ENCODE assay signal across 15 mouse cellular contexts in the genomic region with DNA sequence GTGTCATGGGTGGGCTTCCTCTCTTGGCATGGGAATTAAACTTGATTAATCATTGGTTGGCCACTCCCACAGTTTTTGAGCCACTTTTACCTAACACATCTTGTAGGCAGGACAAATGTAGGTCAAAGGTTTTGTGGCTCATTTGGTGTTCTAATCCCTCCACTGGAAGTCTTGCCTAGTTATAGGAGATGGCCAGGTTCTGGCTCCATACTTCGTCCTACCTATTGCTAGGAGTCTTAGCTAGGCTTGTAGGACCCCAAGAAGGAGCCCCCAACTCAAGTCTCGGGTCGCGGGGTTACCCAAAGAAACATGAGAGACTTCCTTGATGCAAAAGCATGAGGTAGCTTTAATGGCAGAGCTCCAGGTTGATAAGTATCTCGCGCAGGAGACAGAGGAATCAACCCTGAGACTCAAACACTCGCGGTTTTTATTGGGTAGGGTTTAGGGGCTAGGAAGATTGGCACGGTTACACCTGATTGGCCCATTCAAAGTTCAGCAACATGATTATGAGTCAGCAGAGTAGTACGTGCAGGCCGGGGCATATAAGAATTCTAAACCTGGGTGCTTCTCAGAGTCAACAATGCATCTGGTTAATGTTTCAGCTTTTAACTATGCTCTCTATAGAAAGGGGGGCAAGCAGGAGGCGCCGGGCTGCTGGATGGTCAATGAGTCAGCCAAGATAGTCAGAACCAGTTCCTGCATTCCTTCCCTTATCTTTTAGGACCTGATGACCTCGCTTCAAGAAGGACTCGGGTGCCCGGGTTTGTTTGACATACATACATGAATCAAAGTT. TPM values are rescaled to one million over a fixed set of nuclear protein-coding genes. Genes with fewer than 3 reads are reported as not detected.
DNase-seq lines count a peak whose midpoint lies in the region; ATAC-seq and TF ChIP-seq lines count a peak whose summit lies in the region.
"Not testable (repeated sequence)": the region's sequence is repeated elsewhere in the genome, so short reads cannot be mapped to it uniquely, and the experiment has no call there.
"Had no signal": no experiment of that assay in that cellular context is flagged by ENCODE, and none has a peak within 500 bp of the region (broad histone marks: within the 10 kb centered on the region; RNA-seq: fewer than 3 reads in every experiment).

No protein-coding gene starts in this region.

- not testable (repeated sequence) for H3K9me3 ChIP-seq in heart, embryonic 14.5 days (ENCODE audit: control insufficient read depth, low read length); hindbrain, embryonic 11.5 days (ENCODE audit: control insufficient read depth, low read length); intestine, postnatal 0 days (ENCODE audit: control insufficient read depth); kidney, postnatal 0 days (replicated peaks; ENCODE audit: low read length); liver, embryonic 12.5 days (replicated peaks); lung, embryonic 14.5 days (ENCODE audit: low read depth, low read length); stomach, embryonic 14.5 days (ENCODE audit: control insufficient read depth, low read depth, low read length)

- H3K36me3 ChIP-seq in heart, embryonic 14.5 days (ENCODE audit: control insufficient read depth, insufficient read depth, low read length); hindbrain, embryonic 11.5 days (ENCODE audit: control insufficient read depth, insufficient read depth, low read length); intestine, postnatal 0 days (ENCODE audit: control insufficient read depth, insufficient read depth); kidney, postnatal 0 days (ENCODE audit: insufficient read depth, low read length); liver, embryonic 12.5 days; lung, embryonic 14.5 days (ENCODE audit: insufficient read depth); stomach, embryonic 14.5 days (ENCODE audit: control insufficient read depth, insufficient read depth, low read length): not testable (repeated sequence)

- DNase-seq in Patski (ENCODE audit: low read depth, low spot score); hindbrain, embryonic 11.5 days (ENCODE audit: low spot score); kidney, postnatal 0 days (ENCODE audit: low spot score); lung, embryonic 14.5 days: not testable (repeated sequence)

- H3K4me1 ChIP-seq in heart, embryonic 14.5 days (ENCODE audit: control insufficient read depth in 2 of 2, insufficient read depth in 2 of 2, low read length in 2 of 2); hindbrain, embryonic 11.5 days (replicated peaks; ENCODE audit: control insufficient read depth, insufficient read depth, low read length); intestine, postnatal 0 days (replicated peaks; ENCODE audit: control insufficient read depth, insufficient read depth, low read length); kidney, postnatal 0 days (replicated peaks; ENCODE audit: insufficient read depth, low read length); liver, embryonic 12.5 days; lung, embryonic 14.5 days (ENCODE audit: insufficient read depth); stomach, embryonic 14.5 days (ENCODE audit: control insufficient read depth, insufficient read depth, low read length): not testable (repeated sequence)

- CTCF ChIA-PET in Patski (lab: Charles Lee): not testable (repeated sequence)

- not testable (repeated sequence) for H3K4me2 ChIP-seq in heart, embryonic 14.5 days (ENCODE audit: low read length); hindbrain, embryonic 11.5 days (replicated peaks; ENCODE audit: low read depth, low read length); intestine, postnatal 0 days (replicated peaks; ENCODE audit: low read depth); kidney, postnatal 0 days (ENCODE audit: low read length); liver, embryonic 12.5 days; lung, embryonic 14.5 days; stomach, embryonic 14.5 days (replicated peaks; ENCODE audit: low read depth, low read length)

- not testable (repeated sequence) for H3K4me3 ChIP-seq in heart, embryonic 14.5 days (ENCODE audit: control insufficient read depth in 1 of 2, insufficient read depth in 1 of 2, low read depth in 1 of 2, low read length in 2 of 2); hindbrain, embryonic 11.5 days (ENCODE audit: low read depth, low read length); intestine, postnatal 0 days (ENCODE audit: low read depth, low read length); kidney, postnatal 0 days (replicated peaks; ENCODE audit: low read depth, low read length); liver, embryonic 12.5 days; lung, embryonic 14.5 days (ENCODE audit: low read depth, low read length); stomach, embryonic 14.5 days (ENCODE audit: low read depth, low read length)

- TF ChIP-seq CTCF in Patski (IDR thresholded peaks at IDR 0.05); intestine, postnatal 0 days (IDR thresholded peaks at IDR 0.05; ENCODE audit: low read depth); kidney, postnatal 0 days (IDR thresholded peaks at IDR 0.05; ENCODE audit: low read depth); lung, embryonic 14.5 days (IDR thresholded peaks at IDR 0.05; ENCODE audit: low read depth): not testable (repeated sequence)

- not testable (repeated sequence) for H3K9ac ChIP-seq in heart, embryonic 14.5 days (ENCODE audit: low read length); hindbrain, embryonic 11.5 days (ENCODE audit: low read depth, low read length); intestine, postnatal 0 days (ENCODE audit: low read depth, low read length); kidney, postnatal 0 days (ENCODE audit: low read depth, low read length); liver, embryonic 12.5 days; lung, embryonic 14.5 days; stomach, embryonic 14.5 days (replicated peaks; ENCODE audit: low read depth, low read length)

- in situ Hi-C loops in Patski (cut with MboI; ENCODE audit: low pct_unique_long_range_greater_than_20kb): not testable (repeated sequence)

- WGBS in heart, embryonic 14.5 days: no CpG with 5 or more reads among the region's 16 CpGs
- WGBS in hindbrain, embryonic 11.5 days: no CpG with 5 or more reads among the region's 16 CpGs
- no CpG with 5 or more reads among the region's 16 CpGs for WGBS in intestine, postnatal 0 days
- WGBS in kidney, postnatal 0 days: no CpG with 5 or more reads among the region's 16 CpGs
- no CpG with 5 or more reads among the region's 16 CpGs for WGBS in liver, embryonic 12.5 days (ENCODE audit: insufficient replicate concordance)
- WGBS in lung, embryonic 14.5 days: no CpG with 5 or more reads among the region's 16 CpGs
- no CpG with 5 or more reads among the region's 16 CpGs for WGBS in stomach, embryonic 14.5 days

- ATAC-seq in Patski: peak; percentile 75
- peak; percentile 45 for ATAC-seq in heart, embryonic 14.5 days (ENCODE audit: insufficient number of reproducible peaks, insufficient read depth, low FRiP score, low read depth)
- peak; percentile 41; the same call in 1 of the 2 replicates for ATAC-seq in hindbrain, embryonic 11.5 days (ENCODE audit: low FRiP score)
- peak; percentile 91 for ATAC-seq in intestine, postnatal 0 days
- peak; percentile 88 for ATAC-seq in kidney, postnatal 0 days (replicated peaks; ENCODE audit: low FRiP score, low read depth)
- ATAC-seq in liver, embryonic 12.5 days: peak; percentile 61
- ATAC-seq in lung, embryonic 14.5 days (ENCODE audit: insufficient read depth): peak; percentile 73
- ATAC-seq in stomach, embryonic 14.5 days (ENCODE audit: insufficient number of reproducible peaks, insufficient read depth, low FRiP score, low read depth): peak; percentile 84

- POLR2A ChIA-PET in Patski (lab: Charles Lee): not testable (repeated sequence)

- H3K27ac ChIP-seq in heart, embryonic 14.5 days (replicated peaks in 1 of 2; ENCODE audit: control insufficient read depth in 1 of 2, insufficient read depth in 1 of 2, low read depth in 2 of 2, low read length in 2 of 2); hindbrain, embryonic 11.5 days (ENCODE audit: low read depth, low read length); intestine, postnatal 0 days (ENCODE audit: low read depth, low read length); kidney, postnatal 0 days; liver, embryonic 12.5 days; lung, embryonic 14.5 days (ENCODE audit: low read depth); stomach, embryonic 14.5 days (ENCODE audit: low read length): not testable (repeated sequence)

- H3K27me3 ChIP-seq in Patski; heart, embryonic 14.5 days (ENCODE audit: control insufficient read depth, insufficient read depth, low read length); hindbrain, embryonic 11.5 days (ENCODE audit: control insufficient read depth, insufficient read depth, low read length); intestine, postnatal 0 days (replicated peaks; ENCODE audit: control insufficient read depth, insufficient read depth, low read length); kidney, postnatal 0 days (ENCODE audit: insufficient read depth, low read length); liver, embryonic 12.5 days (replicated peaks); lung, embryonic 14.5 days (ENCODE audit: insufficient read depth, low read length); stomach, embryonic 14.5 days (ENCODE audit: control insufficient read depth, insufficient read depth, low read length): not testable (repeated sequence)

RNA-seq across cellular contexts. Expression of gene Sprr2a1, which starts 4.3 kb away (rescaled TPM):
- polyA plus RNA-seq in Patski (2021): not detected
- 0.16 TPM in 1 of 2 replicates, not detected in the other for polyA plus RNA-seq in heart, embryonic 14.5 days (2014; fragmentation: Nextera tagmentation; extraction: Ambion mirVana)
- not detected in 2 replicates for polyA plus RNA-seq in hindbrain, embryonic 11.5 days (2014; fragmentation: Nextera tagmentation; extraction: Ambion mirVana)
- 13.2 and 13.6 TPM in 2 replicates for polyA plus RNA-seq in intestine, postnatal 0 days (2015; fragmentation: Nextera tagmentation; extraction: Ambion mirVana)
- 0.05 and 0.50 TPM in 2 replicates for polyA plus RNA-seq in kidney, postnatal 0 days (2015; fragmentation: Nextera tagmentation; extraction: Ambion mirVana)
- polyA plus RNA-seq in liver, embryonic 12.5 days (2016; fragmentation: Nextera tagmentation; extraction: Ambion mirVana): 0.05 TPM in 1 of 2 replicates, not detected in the other
- polyA plus RNA-seq in lung, embryonic 14.5 days (2014; fragmentation: Nextera tagmentation; extraction: Ambion mirVana): not detected in 2 replicates
- polyA plus RNA-seq in stomach, embryonic 14.5 days (2014; fragmentation: Nextera tagmentation; extraction: Ambion mirVana): 5.3 and 7.6 TPM in 2 replicates
- polyA plus RNA-seq: CD4-positive, CD25-positive, alpha-beta regulatory T cell, adult 4 months; embryonic facial prominence, embryonic 11.5 days; erythroblast, embryonic 14.5 days; forebrain, embryonic 10.5 days; forebrain, embryonic 14.5 days; G1E; hindbrain, embryonic 14.5 days had no signal

RNA-seq across cellular contexts. Expression of gene Sprr2a2, which starts 4.4 kb away (rescaled TPM):
- 0.19 TPM for polyA plus RNA-seq in Patski (2021)
- polyA plus RNA-seq in heart, embryonic 14.5 days (2014; fragmentation: Nextera tagmentation; extraction: Ambion mirVana): 1.8 and 2.1 TPM in 2 replicates
- polyA plus RNA-seq in hindbrain, embryonic 11.5 days (2014; fragmentation: Nextera tagmentation; extraction: Ambion mirVana): 0.40 and 0.50 TPM in 2 replicates
- 810 and 957 TPM in 2 replicates for polyA plus RNA-seq in intestine, postnatal 0 days (2015; fragmentation: Nextera tagmentation; extraction: Ambion mirVana)
- 9.6 and 27.3 TPM in 2 replicates for polyA plus RNA-seq in kidney, postnatal 0 days (2015; fragmentation: Nextera tagmentation; extraction: Ambion mirVana)
- 0.19 TPM in 1 of 2 replicates, not detected in the other for polyA plus RNA-seq in liver, embryonic 12.5 days (2016; fragmentation: Nextera tagmentation; extraction: Ambion mirVana)
- 1.0 and 1.3 TPM in 2 replicates for polyA plus RNA-seq in lung, embryonic 14.5 days (2014; fragmentation: Nextera tagmentation; extraction: Ambion mirVana)
- polyA plus RNA-seq in stomach, embryonic 14.5 days (2014; fragmentation: Nextera tagmentation; extraction: Ambion mirVana): 258 and 291 TPM in 2 replicates
- polyA plus RNA-seq: CD4-positive, CD25-positive, alpha-beta regulatory T cell, adult 4 months; embryonic facial prominence, embryonic 11.5 days; forebrain, embryonic 10.5 days; forebrain, embryonic 14.5 days; G1E; hindbrain, embryonic 14.5 days had no signal

Comparison
In these comparisons a context has a peak if more than half of its experiments do, and no peak if none do; other contexts are left out.
1. ATAC-seq: peak in every context shown above with its lines; median percentile 91 in intestine, postnatal 0 days; 88 in kidney, postnatal 0 days; 84 in stomach, embryonic 14.5 days; 75 in Patski; 73 in lung, embryonic 14.5 days; 61 in liver, embryonic 12.5 days; 45 in heart, embryonic 14.5 days; 41 in hindbrain, embryonic 11.5 days.